Mouse (Mus musculus) liver, embryonic 11.5 days (tissue): ENCODE data around the gene Cxcl17. TPM values are rescaled to one million over a fixed set of nuclear protein-coding genes. Genes with fewer than 3 reads are reported as not detected.

Experiments
- ATAC-seq: fragments of 200-750 bp; cut with Nextera tagmentation; replicated peaks from 2 replicates; pipeline ENCODE4 v1.8.0; 2017; ENCODE audit warnings: moderate number of reproducible peaks, mild to moderate bottlenecking, moderate TSS enrichment, moderate library complexity; ENCODE audit not compliant: low FRiP score
- DNase-seq: peaks from one replicate; pipeline ENCODE4 v3.0.0-alpha.2; 2017; ENCODE audit warnings: low spot score
- H3K27ac ChIP-seq: fragments of 300-500 bp; sonication (generic); 2 replicates; pipeline ENCODE4 v1.5.1; 2014; ENCODE audit warnings: mild to moderate bottlenecking, low read depth, low read length, control low read depth
- H3K27me3 ChIP-seq: fragments of 300-500 bp; sonication (generic); replicated peaks from 2 replicates; pipeline ENCODE4 v1.6.1; 2014; ENCODE audit warnings: low read length, mixed read lengths; ENCODE audit not compliant: control insufficient read depth, insufficient read depth
- H3K36me3 ChIP-seq: fragments of 300-500 bp; sonication (generic); 2 replicates; pipeline ENCODE4 v1.6.1; 2014; ENCODE audit warnings: mild to moderate bottlenecking, low read length, moderate library complexity, mixed read lengths; ENCODE audit not compliant: control insufficient read depth, insufficient read depth
- H3K4me1 ChIP-seq: fragments of 300-500 bp; sonication (generic); replicated peaks from 2 replicates; pipeline ENCODE4 v1.6.1; 2014; ENCODE audit warnings: low read length, mixed read lengths; ENCODE audit not compliant: control insufficient read depth, insufficient read depth
- H3K4me2 ChIP-seq: fragments of 300-500 bp; sonication (generic); 2 replicates; pipeline ENCODE4 v1.6.1; 2014; ENCODE audit warnings: mild to moderate bottlenecking, control low read depth, moderate library complexity
- H3K4me3 ChIP-seq: fragments of 300-500 bp; sonication (generic); 2 replicates; pipeline ENCODE4 v1.5.1; 2014; ENCODE audit warnings: low read depth, low read length, control low read depth
- H3K9ac ChIP-seq: fragments of 300-500 bp; sonication (generic); 2 replicates; pipeline ENCODE4 v1.6.1; 2014; ENCODE audit warnings: low read depth, low read length, control low read depth
- H3K9me3 ChIP-seq: fragments of 300-500 bp; sonication (generic); 2 replicates; pipeline ENCODE4 v1.6.1; 2016; ENCODE audit warnings: low read length, inconsistent platforms, mixed read lengths; ENCODE audit not compliant: control insufficient read depth
- WGBS: fragments of 180-500 bp; shearing (Covaris S2); extraction: QIAGEN DNeasy Blood & Tissue Kit; methylation state at CpG from one replicate; pipeline ENCODE4 v1.1.7; 2014; 5-methylcytosine and 5-hydroxymethylcytosine counted together
- polyA plus RNA-seq: library from polyadenylated mRNA; unstranded; fragments of >200 nt; fragmentation: Nextera tagmentation; extraction: Ambion mirVana; gene quantifications from 2 replicates; pipeline ENCODE4 v1.2.1, GENCODE M21; 2014

The Cxcl17 gene
- polyA plus RNA-seq, 1 experiment from 2014 or later, result 0.38 TPM

DNA sequence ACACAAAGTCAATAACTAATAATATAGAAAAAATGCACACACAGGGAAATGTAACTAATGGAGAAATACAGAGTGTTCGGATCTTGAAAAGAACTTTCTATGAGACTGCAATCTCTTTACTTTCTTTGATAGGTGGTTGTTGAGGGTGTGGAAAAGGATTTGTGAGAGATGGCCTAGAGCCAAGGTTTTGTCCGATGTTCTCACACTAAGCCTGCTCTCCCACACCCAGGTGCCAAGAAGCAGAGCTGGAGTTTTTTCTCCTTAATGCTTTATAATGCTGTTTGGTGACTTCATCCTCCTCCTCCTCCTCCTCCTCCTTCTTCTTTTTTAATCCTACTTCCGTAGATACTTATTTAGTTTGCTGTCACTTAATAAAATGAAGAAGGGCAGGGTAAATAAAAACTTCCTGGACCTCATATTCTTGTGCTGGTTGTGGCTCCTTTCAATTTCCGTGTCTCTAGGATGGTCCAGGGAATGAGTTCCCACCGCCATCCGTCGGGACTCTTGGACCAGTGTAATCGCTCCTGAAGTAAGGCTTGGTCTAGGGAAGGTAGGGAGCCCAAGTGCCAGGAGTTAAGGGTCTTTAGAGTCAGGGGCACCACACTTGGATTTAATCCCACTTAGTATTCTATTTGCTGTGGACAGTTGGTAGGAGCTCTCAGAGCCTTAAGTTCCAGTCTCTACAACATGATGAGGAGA lies 26.6 kb upstream of the Cxcl17 start:
- Histone ChIP-seq H3K27ac (no peak overlapping the region), H3K9me3 (no peaks in the 10 kb centered on the region), H3K4me1 (no peaks in the 10 kb centered on the region; the same call in 1 of the 2 replicates), H3K9ac (no peak overlapping the region), H3K4me3 (no peak overlapping the region), H3K36me3 (no peaks in the 10 kb centered on the region), H3K4me2 (no peak overlapping the region), H3K27me3 (no peaks in the 10 kb centered on the region)
- 90% methylated on average over 8 of the region's 8 CpGs for WGBS
- no peak for ATAC-seq
- DNase-seq, result no peak

- H3K9me3 ChIP-seq, result no peaks in the 10 kb centered on the region
- no peaks in the 10 kb centered on the region for H3K36me3 ChIP-seq
- H3K4me3 ChIP-seq, result no peak overlapping the region
- H3K9ac ChIP-seq, result no peak overlapping the region
- ATAC-seq (no peak), DNase-seq (no peak)
- H3K4me2 ChIP-seq, result no peak overlapping the region
- no peaks in the 10 kb centered on the region; the same call in 1 of the 2 replicates for H3K4me1 ChIP-seq
- no peak overlapping the region for H3K27ac ChIP-seq
- no peaks in the 10 kb centered on the region for H3K27me3 ChIP-seq
- 72% methylated on average over 2 of the region's 2 CpGs for WGBS
These were observed 24.0 kb upstream of the Cxcl17 start for GRCm38 (mm10) chr7:25436704-25437103.

GRCm38 (mm10) chr7:25436226-25436625 lies 23.5 kb upstream of the Cxcl17 start:
- H3K9ac ChIP-seq, result no peak overlapping the region
- no peaks in the 10 kb centered on the region; the same call in 1 of the 2 replicates for H3K4me1 ChIP-seq
- no peaks in the 10 kb centered on the region for H3K27me3 ChIP-seq
- no peaks in the 10 kb centered on the region for H3K9me3 ChIP-seq
- no peak overlapping the region for H3K4me2 ChIP-seq
- H3K4me3 ChIP-seq, result no peak overlapping the region
- H3K36me3 ChIP-seq, result no peaks in the 10 kb centered on the region
- no peak overlapping the region for H3K27ac ChIP-seq
- ATAC-seq, result no peak
- no peak for DNase-seq
- WGBS, result 72% methylated on average over 6 of the region's 6 CpGs

DNA sequence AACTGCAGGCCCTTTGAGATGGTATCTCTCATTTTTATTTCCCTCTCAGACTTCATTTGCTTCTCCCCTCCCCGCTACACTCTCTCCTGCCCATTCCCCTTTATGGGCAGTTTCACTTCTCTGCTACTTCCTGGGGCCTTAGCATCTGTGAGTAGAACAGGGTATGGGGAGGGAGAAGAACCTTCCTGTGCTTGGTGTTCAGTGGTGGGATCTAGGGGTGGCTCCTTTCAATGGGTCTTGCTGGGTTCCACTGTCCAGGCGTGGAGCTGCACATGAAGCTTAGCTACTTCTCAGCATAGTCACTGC lies 22.8 kb upstream of the Cxcl17 start:
- Histone ChIP-seq H3K4me1 (no peaks in the 10 kb centered on the region; the same call in 1 of the 2 replicates), H3K9me3 (no peaks in the 10 kb centered on the region), H3K4me2 (no peak overlapping the region), H3K27ac (no peak overlapping the region), H3K36me3 (no peaks in the 10 kb centered on the region), H3K9ac (no peak overlapping the region), H3K4me3 (no peak overlapping the region), H3K27me3 (no peaks in the 10 kb centered on the region)
- DNase-seq (no peak), ATAC-seq (no peak)
- WGBS, result 72% methylated on average over 2 of the region's 2 CpGs

DNA sequence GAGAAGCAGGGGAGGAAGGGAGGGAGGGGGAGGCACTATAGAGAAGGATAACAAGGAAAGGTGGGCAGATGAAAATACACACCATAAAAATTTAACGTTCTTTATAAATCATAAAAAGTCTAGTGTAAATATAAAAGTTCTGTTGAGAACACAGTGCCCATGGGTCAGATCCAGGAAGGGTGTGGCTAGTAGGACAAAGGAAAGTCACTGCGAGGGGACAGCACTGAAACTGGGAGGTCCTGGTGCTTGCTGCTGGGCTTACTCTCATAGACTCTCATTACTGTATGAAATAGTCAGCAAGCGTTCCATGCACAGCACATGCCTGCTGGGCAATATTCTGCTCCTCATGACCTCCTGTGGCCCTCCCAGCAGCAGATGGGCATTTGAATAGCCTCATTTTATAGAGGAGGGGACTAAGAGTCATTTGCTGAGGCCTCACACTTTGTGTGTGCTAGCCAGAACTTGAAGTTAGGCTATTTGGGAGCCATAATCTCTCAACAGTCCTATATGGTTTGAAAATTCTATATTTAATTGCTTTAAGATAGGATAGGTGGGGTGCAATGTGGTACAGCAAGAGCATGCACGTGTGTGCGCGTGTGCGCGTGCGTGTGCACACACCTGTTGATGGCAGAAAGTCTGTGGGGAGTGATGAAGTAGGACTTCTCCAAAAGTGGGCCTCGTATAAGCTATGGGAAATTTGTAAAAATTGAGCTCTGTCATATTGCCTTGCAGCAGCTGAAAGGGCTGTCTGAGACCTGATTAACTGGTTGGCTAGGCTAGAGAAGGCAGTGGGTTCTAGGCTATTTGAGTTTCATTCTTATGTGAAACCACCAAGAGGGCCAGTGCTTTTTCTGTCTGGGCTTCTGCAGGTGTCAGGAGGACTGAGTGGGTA lies 22.2 kb upstream of the Cxcl17 start:
- H3K36me3 ChIP-seq, result no peaks in the 10 kb centered on the region
- WGBS, result 85% methylated on average over 10 of the region's 10 CpGs
- no peak overlapping the region for H3K4me2 ChIP-seq
- no peak overlapping the region for H3K4me3 ChIP-seq
- H3K9me3 ChIP-seq, result no peaks in the 10 kb centered on the region
- ATAC-seq (no peak), DNase-seq (no peak)
- no peaks in the 10 kb centered on the region; the same call in 1 of the 2 replicates for H3K4me1 ChIP-seq
- H3K27ac ChIP-seq, result no peak overlapping the region
- no peak overlapping the region for H3K9ac ChIP-seq
- no peaks in the 10 kb centered on the region for H3K27me3 ChIP-seq

DNA sequence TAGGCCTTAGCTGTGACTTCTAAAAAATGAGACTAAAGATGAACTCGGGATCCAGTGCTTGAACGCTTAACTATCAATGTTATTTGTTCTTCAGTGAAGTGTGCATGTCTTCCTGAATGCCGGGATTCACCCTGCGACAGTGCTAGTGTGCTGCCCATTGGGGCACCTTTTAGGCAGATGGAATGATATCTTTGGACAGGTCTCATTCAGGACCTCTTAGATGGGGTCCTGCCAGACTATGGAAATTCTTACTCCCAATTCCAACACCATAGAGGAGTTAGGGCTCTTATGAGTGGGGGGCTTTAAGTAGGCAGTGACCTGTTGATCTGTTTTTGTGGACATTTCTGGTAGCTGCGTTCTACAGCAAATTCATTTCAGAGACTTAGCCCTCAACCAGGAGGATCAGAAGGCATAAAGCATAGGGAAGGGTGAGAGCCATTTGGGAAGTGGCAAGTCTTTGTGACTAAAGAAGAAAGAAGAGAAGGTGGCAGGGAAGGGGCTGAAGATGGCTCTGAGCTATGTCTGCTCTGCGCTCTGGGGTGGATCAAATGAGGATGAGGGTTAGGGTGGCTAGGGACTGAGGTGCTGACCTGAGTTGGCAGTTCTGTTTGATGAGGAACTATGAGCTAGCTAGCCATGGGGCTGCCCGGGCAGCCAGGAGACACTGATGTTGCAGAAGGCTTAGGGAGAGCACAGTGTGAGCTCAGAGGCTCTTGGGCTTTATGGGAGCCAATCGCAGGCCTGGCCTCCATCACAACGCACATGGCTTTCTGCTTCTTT lies 21.3 kb upstream of the Cxcl17 start:
- no peak overlapping the region for H3K27ac ChIP-seq
- no peaks in the 10 kb centered on the region for H3K9me3 ChIP-seq
- H3K4me2 ChIP-seq, result no peak overlapping the region
- no peak overlapping the region for H3K4me3 ChIP-seq
- H3K9ac ChIP-seq, result no peak overlapping the region
- DNase-seq (no peak), ATAC-seq (no peak)
- H3K4me1 ChIP-seq, result no peaks in the 10 kb centered on the region; the same call in 1 of the 2 replicates
- 85% methylated on average over 9 of the region's 9 CpGs for WGBS
- no peaks in the 10 kb centered on the region for H3K36me3 ChIP-seq
- H3K27me3 ChIP-seq, result no peaks in the 10 kb centered on the region

GRCm38 (mm10) chr7:25433007-25433541 lies 20.4 kb upstream of the Cxcl17 start:
- H3K4me1 ChIP-seq, result no peaks in the 10 kb centered on the region; the same call in 1 of the 2 replicates
- no peak overlapping the region for H3K27ac ChIP-seq
- no peak overlapping the region for H3K9ac ChIP-seq
- no peak overlapping the region for H3K4me2 ChIP-seq
- WGBS, result 23% methylated on average over 5 of the region's 5 CpGs
- ATAC-seq (no peak), DNase-seq (no peak)
- no peaks in the 10 kb centered on the region for H3K36me3 ChIP-seq
- H3K9me3 ChIP-seq, result no peaks in the 10 kb centered on the region
- no peaks in the 10 kb centered on the region for H3K27me3 ChIP-seq
- no peak overlapping the region for H3K4me3 ChIP-seq

DNA sequence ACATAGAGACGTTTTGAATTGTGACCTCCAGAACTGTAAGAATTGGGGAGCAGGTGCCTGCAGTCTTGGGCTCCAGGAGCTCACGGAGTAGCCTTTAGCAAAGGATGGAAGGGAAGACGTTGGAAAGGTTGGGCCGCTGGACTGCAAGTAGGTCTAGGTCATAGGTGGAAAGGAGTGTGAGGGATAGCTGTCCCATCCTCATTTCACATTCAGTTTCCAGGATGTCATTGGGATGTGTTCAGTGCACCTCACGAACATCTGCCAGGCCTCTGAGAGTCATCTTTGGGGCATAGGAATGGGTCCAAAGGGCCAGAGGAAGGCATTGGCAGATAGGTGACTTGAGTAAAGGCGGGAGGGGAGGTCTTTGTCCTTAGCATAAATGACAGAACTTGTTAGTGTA lies 19.7 kb upstream of the Cxcl17 start:
- no peak for ATAC-seq
- Histone ChIP-seq H3K4me1 (no peaks in the 10 kb centered on the region; the same call in 1 of the 2 replicates), H3K9me3 (no peaks in the 10 kb centered on the region), H3K4me2 (no peak overlapping the region), H3K9ac (no peak overlapping the region), H3K27ac (no peak overlapping the region), H3K36me3 (no peaks in the 10 kb centered on the region), H3K27me3 (no peaks in the 10 kb centered on the region), H3K4me3 (no peak overlapping the region)
- no peak for DNase-seq
- 85% methylated on average over 6 of the region's 6 CpGs for WGBS
